8 mouse cellular contexts compared by ENCODE assay signal in genomic region chr8:94354069-94354531, GRCm38 (mm10). TPM values are rescaled to one million over a fixed set of nuclear protein-coding genes. Genes with fewer than 3 reads are reported as not detected.
DNase-seq lines count a peak whose midpoint lies in the region; ATAC-seq and TF ChIP-seq lines count a peak whose summit lies in the region.

No protein-coding gene starts in this region.

- TF ChIP-seq CTCF in lung, postnatal 0 days (IDR thresholded peaks at IDR 0.05), result no peak

- H3K9ac ChIP-seq in embryonic facial prominence, embryonic 15.5 days, result no peak overlapping the region
- no peak overlapping the region for H3K9ac ChIP-seq in lung, postnatal 0 days (replicated peaks; ENCODE audit: low read depth)

- no peaks in the 10 kb centered on the region for H3K27me3 ChIP-seq in embryonic facial prominence, embryonic 15.5 days
- no peaks in the 10 kb centered on the region for H3K27me3 ChIP-seq in embryonic facial prominence, embryonic 10.5 days (replicated peaks; ENCODE audit: low read depth, poor library complexity, severe bottlenecking)
- H3K27me3 ChIP-seq in lung, postnatal 0 days (replicated peaks; ENCODE audit: insufficient read depth, low read length), result no peaks in the 10 kb centered on the region

- 75% methylated on average over 7 of the region's 7 CpGs for WGBS in embryonic facial prominence, embryonic 15.5 days
- WGBS in embryonic facial prominence, embryonic 10.5 days, result 85% methylated on average over 7 of the region's 7 CpGs
- 43% methylated on average over 7 of the region's 7 CpGs for WGBS in lung, postnatal 0 days

- DNase-seq in embryonic facial prominence, embryonic 10.5 days (ENCODE audit: low spot score), result no peak
- peak; percentile 49 to 63 for DNase-seq in urinary bladder, postnatal 36 days (ENCODE audit: low spot score in 2 of 2)
- no peak for DNase-seq in urinary bladder, postnatal 10 days (ENCODE audit: low spot score)
- peak; percentile 89 for DNase-seq in lung, postnatal 0 days (ENCODE audit: low spot score)
- peak; percentile 79 for DNase-seq in yolk sac, embryonic 10.5 days (ENCODE audit: low spot score)
- DNase-seq in right cerebral cortex, postnatal 10 days (ENCODE audit: low spot score in 2 of 2), result no peak
- no peak for DNase-seq in layer of hippocampus, adult 11-12 months (ENCODE audit: low spot score)

- H3K9me3 ChIP-seq in embryonic facial prominence, embryonic 15.5 days (replicated peaks), result no peaks in the 10 kb centered on the region
- H3K9me3 ChIP-seq in embryonic facial prominence, embryonic 10.5 days, result no peaks in the 10 kb centered on the region
- no peaks in the 10 kb centered on the region for H3K9me3 ChIP-seq in lung, postnatal 0 days (ENCODE audit: low read length)

- no peak for ATAC-seq in embryonic facial prominence, embryonic 15.5 days (ENCODE audit: insufficient number of reproducible peaks, low FRiP score, low TSS enrichment, low read depth)
- ATAC-seq in lung, postnatal 0 days, result peak; percentile 87

- H3K36me3 ChIP-seq in embryonic facial prominence, embryonic 15.5 days, result no peaks in the 10 kb centered on the region
- no peaks in the 10 kb centered on the region for H3K36me3 ChIP-seq in embryonic facial prominence, embryonic 10.5 days (replicated peaks)
- H3K36me3 ChIP-seq in lung, postnatal 0 days (ENCODE audit: insufficient read depth, low read length), result no peaks in the 10 kb centered on the region

- no peak overlapping the region for H3K4me2 ChIP-seq in embryonic facial prominence, embryonic 15.5 days (replicated peaks)
- no peak overlapping the region for H3K4me2 ChIP-seq in lung, postnatal 0 days (replicated peaks; ENCODE audit: low read depth, low read length)

- peak; percentile 90 for TF ChIP-seq EP300 in lung, postnatal 0 days (IDR thresholded peaks at IDR 0.05)

- H3K4me3 ChIP-seq in embryonic facial prominence, embryonic 15.5 days (replicated peaks), result no peak overlapping the region
- H3K4me3 ChIP-seq in embryonic facial prominence, embryonic 10.5 days, result no peak overlapping the region
- no peak overlapping the region for H3K4me3 ChIP-seq in lung, postnatal 0 days (ENCODE audit: low read depth, low read length)

- 0 out of 2 replicates have a peak, but pooled peaks cover 9% of the 10 kb centered on the region for H3K4me1 ChIP-seq in embryonic facial prominence, embryonic 15.5 days
- no peaks in the 10 kb centered on the region for H3K4me1 ChIP-seq in embryonic facial prominence, embryonic 10.5 days
- H3K4me1 ChIP-seq in lung, postnatal 0 days (ENCODE audit: insufficient read depth, low read depth, low read length), result peaks cover 18% of the 10 kb centered on the region

- peak overlapping the region; percentile 25; the same call in 1 of the 2 replicates for H3K27ac ChIP-seq in embryonic facial prominence, embryonic 15.5 days (replicated peaks)
- H3K27ac ChIP-seq in embryonic facial prominence, embryonic 10.5 days (replicated peaks), result no peak overlapping the region
- peak overlapping the region; percentile 95 for H3K27ac ChIP-seq in lung, postnatal 0 days (ENCODE audit: low read length)

RNA-seq across cellular contexts. Expression of gene Slc12a3, which starts 25.1 kb away (rescaled TPM):
- 0.23 TPM in 1 of 2 replicates, not detected in the other for polyA plus RNA-seq in embryonic facial prominence, embryonic 15.5 days (2015; fragmentation: Nextera tagmentation; extraction: Ambion mirVana)
- 0.05 TPM in 1 of 2 replicates, not detected in the other for polyA plus RNA-seq in embryonic facial prominence, embryonic 10.5 days (2016; fragmentation: Nextera tagmentation; extraction: Ambion mirVana)
- 0.11 and 0.12 TPM in 2 replicates for polyA plus RNA-seq in lung, postnatal 0 days (2015; fragmentation: Nextera tagmentation; extraction: Ambion mirVana)

RNA-seq across cellular contexts. Expression of gene Herpud1, which starts 32.1 kb away (rescaled TPM):
- 96.8 and 103 TPM in 2 replicates for polyA plus RNA-seq in embryonic facial prominence, embryonic 15.5 days (2015; fragmentation: Nextera tagmentation; extraction: Ambion mirVana)
- polyA plus RNA-seq in embryonic facial prominence, embryonic 10.5 days (2016; fragmentation: Nextera tagmentation; extraction: Ambion mirVana), result 53.2 and 58.8 TPM in 2 replicates
- polyA plus RNA-seq in lung, postnatal 0 days (2015; fragmentation: Nextera tagmentation; extraction: Ambion mirVana), result 179 and 217 TPM in 2 replicates

Comparison
In these comparisons a context has a peak if more than half of its experiments do, and no peak if none do; other contexts are left out.
1. DNase-seq: peak in urinary bladder, postnatal 36 days (2 of 2), lung, postnatal 0 days (single experiment) and yolk sac, embryonic 10.5 days (single experiment); none in embryonic facial prominence, embryonic 10.5 days (single experiment), urinary bladder, postnatal 10 days (single experiment), right cerebral cortex, postnatal 10 days (0 of 2) and layer of hippocampus, adult 11-12 months (single experiment).